Mouse (Mus musculus): ENCODE measurements around the gene Gm49339. TPM values are rescaled to one million over a fixed set of nuclear protein-coding genes. Genes with fewer than 3 reads are reported as not detected.

Gm49339 gene
- polyA plus RNA-seq, 1 experiment from 2014 or later = 0.34 TPM

DNA sequence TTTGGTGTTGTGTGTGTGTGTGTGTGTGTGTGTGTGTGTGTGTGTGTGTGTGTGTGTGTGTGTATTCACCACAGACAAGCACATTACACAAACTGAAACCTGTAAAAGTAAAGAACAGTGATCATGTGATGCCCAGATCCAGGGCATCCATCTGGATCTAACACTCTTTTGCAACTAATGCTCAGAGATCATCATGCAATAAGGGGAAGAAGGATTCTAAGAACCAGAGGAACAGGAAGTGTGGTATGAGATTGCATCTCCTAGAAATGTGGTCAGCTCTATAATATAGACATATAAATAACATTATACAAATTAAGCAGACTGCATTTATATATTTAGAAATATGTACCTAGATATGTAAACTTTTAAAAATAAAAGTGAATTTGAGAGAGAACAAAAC lies 39.6 kb downstream of the Gm49339 start:
- ATAC-seq (ENCODE audit: low read depth) = no peak
- Histone ChIP-seq H3K36me3 (ENCODE audit: control insufficient read depth, insufficient read depth, low read length) (no peaks in the 10 kb centered on the region), H3K4me3 (ENCODE audit: low read length) (no peak overlapping the region), H3K4me1 (replicated peaks; ENCODE audit: control insufficient read depth, insufficient read depth, low read length) (no peaks in the 10 kb centered on the region), H3K27ac (ENCODE audit: low read length) (no peak overlapping the region), H3K9ac (ENCODE audit: low read length) (no peak overlapping the region), H3K9me3 (ENCODE audit: control insufficient read depth, low read length) (no peaks in the 10 kb centered on the region), H3K4me2 (ENCODE audit: low read depth, low read length) (no peak overlapping the region), H3K27me3 (ENCODE audit: control insufficient read depth, insufficient read depth, low read depth, low read length) (no peaks in the 10 kb centered on the region)

DNA sequence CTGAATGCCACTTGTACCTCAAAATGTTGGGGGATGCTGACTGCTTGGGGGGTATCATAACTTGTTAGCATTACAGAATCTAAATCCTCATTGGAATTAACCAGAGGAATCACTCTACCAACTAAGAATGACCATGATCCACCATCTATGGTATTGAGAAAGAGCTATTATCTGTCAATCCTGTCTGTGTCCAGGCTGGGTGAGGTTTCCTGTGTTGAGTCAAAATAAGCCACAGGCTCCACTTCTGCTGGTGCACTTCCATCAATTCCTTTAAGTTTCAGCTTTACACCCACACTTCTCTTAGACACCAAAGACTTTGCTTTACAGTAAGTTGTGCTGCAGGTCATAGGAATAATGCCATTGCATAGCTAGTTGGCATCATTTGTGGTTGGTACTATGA lies 41.0 kb downstream of the Gm49339 start:
- no peak for ATAC-seq (ENCODE audit: low read depth)
- Histone ChIP-seq H3K4me3 (ENCODE audit: low read length) (no peak overlapping the region), H3K4me1 (replicated peaks; ENCODE audit: control insufficient read depth, insufficient read depth, low read length) (no peaks in the 10 kb centered on the region), H3K9me3 (ENCODE audit: control insufficient read depth, low read length) (no peaks in the 10 kb centered on the region), H3K36me3 (ENCODE audit: control insufficient read depth, insufficient read depth, low read length) (no peaks in the 10 kb centered on the region), H3K27me3 (ENCODE audit: control insufficient read depth, insufficient read depth, low read depth, low read length) (no peaks in the 10 kb centered on the region), H3K27ac (ENCODE audit: low read length) (no peak overlapping the region), H3K4me2 (ENCODE audit: low read depth, low read length) (no peak overlapping the region), H3K9ac (ENCODE audit: low read length) (no peak overlapping the region)

DNA sequence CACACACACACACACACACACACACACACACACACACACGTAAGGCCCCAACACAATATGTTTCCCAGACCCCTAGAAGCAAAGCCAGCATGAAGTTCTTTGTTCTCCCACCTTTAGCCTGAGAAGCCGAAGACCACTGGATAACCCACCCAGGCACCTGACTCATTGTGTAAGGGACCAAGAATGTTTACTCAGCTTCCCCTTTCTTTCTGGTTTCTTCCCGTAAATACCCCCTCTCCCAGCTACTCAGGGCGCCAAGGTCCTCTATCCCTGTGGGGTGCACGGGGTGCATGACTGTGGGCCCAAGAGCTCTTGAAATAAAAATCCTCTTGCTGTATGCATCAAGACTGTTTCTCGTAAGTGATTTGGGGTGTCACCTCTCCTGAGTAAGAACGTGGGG lies 45.7 kb downstream of the Gm49339 start:
- H3K4me1 ChIP-seq (replicated peaks; ENCODE audit: control insufficient read depth, insufficient read depth, low read length) = no peaks in the 10 kb centered on the region
- no peaks in the 10 kb centered on the region for H3K36me3 ChIP-seq (ENCODE audit: control insufficient read depth, insufficient read depth, low read length)
- no peak for ATAC-seq (ENCODE audit: low read depth)
- H3K4me3 ChIP-seq (ENCODE audit: low read length) = no peak overlapping the region
- H3K9me3 ChIP-seq (ENCODE audit: control insufficient read depth, low read length) = no peaks in the 10 kb centered on the region
- no peaks in the 10 kb centered on the region for H3K27me3 ChIP-seq (ENCODE audit: control insufficient read depth, insufficient read depth, low read depth, low read length)
- no peak overlapping the region for H3K4me2 ChIP-seq (ENCODE audit: low read depth, low read length)
- 53% methylated on average over 7 of the region's 7 CpGs for WGBS
- H3K9ac ChIP-seq (ENCODE audit: low read length) = no peak overlapping the region
- no peak overlapping the region for H3K27ac ChIP-seq (ENCODE audit: low read length)

DNA sequence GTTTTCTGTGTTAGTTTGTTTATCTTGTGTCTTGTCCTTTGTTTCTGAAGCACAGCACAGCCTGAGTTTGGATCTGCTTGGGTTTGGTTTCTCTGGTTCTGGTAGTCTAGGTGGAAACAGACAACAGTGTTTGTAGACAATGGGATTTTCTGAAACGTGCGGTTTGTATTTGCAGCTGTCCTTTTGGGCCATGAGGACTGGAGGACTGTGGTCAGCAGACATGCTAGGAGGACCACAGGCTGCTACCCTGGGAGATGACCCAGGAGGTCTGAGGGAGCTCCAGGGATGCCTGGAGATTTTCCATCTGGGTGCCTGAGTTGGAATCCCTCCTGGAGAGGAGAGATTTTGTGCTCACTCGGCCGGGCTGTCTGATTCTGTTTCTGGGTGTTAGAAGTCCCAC lies 46.2 kb downstream of the Gm49339 start:
- H3K4me2 ChIP-seq (ENCODE audit: low read depth, low read length) = no peak overlapping the region
- H3K27ac ChIP-seq (ENCODE audit: low read length) = no peak overlapping the region
- no peak overlapping the region for H3K9ac ChIP-seq (ENCODE audit: low read length)
- no peaks in the 10 kb centered on the region for H3K9me3 ChIP-seq (ENCODE audit: control insufficient read depth, low read length)
- no peak for ATAC-seq (ENCODE audit: low read depth)
- no peaks in the 10 kb centered on the region for H3K27me3 ChIP-seq (ENCODE audit: control insufficient read depth, insufficient read depth, low read depth, low read length)
- H3K36me3 ChIP-seq (ENCODE audit: control insufficient read depth, insufficient read depth, low read length) = no peaks in the 10 kb centered on the region
- 63% methylated on average over 4 of the region's 4 CpGs for whole genome bisulfite sequencing
- H3K4me3 ChIP-seq (ENCODE audit: low read length) = no peak overlapping the region
- no peaks in the 10 kb centered on the region for H3K4me1 ChIP-seq (replicated peaks; ENCODE audit: control insufficient read depth, insufficient read depth, low read length)

DNA sequence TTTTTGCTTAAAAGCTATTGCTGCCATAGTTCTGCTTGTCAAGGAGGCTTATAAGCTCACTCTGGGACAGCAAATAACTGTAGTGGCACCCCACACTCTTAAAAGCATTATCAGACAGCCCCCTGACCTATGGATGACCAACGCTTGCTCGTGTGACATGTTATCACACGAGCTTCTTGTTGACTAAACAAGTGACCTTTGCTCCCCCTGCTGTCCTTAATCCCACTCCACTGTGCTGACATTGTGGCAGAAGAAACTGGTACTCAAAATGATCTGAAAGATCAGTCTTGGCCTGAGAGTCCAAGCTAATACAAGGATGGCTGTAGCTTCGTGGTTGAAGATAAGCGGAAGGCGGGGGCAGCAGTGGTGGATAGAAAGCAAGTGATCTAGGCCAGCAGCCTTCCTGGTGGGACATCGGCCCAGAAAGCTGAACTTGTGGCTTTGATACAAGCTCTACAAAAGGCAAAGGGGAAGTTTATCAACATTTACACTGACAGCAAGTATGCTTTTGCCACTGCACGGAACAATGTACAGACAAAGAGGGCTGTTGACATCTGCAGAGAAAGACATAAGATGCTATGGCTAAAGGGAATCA lies 48.5 kb downstream of the Gm49339 start:
- Histone ChIP-seq H3K27me3 (ENCODE audit: control insufficient read depth, insufficient read depth, low read depth, low read length) (no peaks in the 10 kb centered on the region), H3K36me3 (ENCODE audit: control insufficient read depth, insufficient read depth, low read length) (no peaks in the 10 kb centered on the region), H3K9me3 (ENCODE audit: control insufficient read depth, low read length) (no peaks in the 10 kb centered on the region), H3K9ac (ENCODE audit: low read length) (no peak overlapping the region), H3K4me3 (ENCODE audit: low read length) (no peak overlapping the region), H3K27ac (ENCODE audit: low read length) (no peak overlapping the region), H3K4me2 (ENCODE audit: low read depth, low read length) (no peak overlapping the region), H3K4me1 (replicated peaks; ENCODE audit: control insufficient read depth, insufficient read depth, low read length) (no peaks in the 10 kb centered on the region)
- WGBS = 40% methylated on average over 8 of the region's 8 CpGs
- ATAC-seq (ENCODE audit: low read depth) = no peak

DNA sequence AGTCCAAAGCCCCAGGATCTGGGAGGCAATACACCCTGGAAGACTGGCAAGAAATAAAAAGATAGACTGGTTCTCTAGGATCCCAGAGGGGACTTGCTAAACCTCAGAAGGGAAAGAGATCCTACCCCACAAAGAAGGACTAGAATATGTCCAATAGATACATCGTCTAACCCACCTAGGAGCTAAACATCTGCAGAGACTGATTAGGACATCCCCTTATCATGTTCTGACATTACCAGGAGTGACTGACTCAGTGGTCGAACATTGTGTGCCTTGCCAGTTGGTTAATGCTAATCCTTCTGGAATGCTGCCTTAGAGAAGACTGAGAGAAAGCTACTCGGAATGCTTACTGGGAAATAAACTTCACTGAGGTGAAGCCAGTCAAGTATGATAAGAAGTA lies 49.1 kb downstream of the Gm49339 start:
- no peak for ATAC-seq (ENCODE audit: low read depth)
- WGBS = 56% methylated on average over 3 of the region's 3 CpGs
- no peak overlapping the region for H3K4me2 ChIP-seq (ENCODE audit: low read depth, low read length)
- H3K27ac ChIP-seq (ENCODE audit: low read length) = no peak overlapping the region
- no peaks in the 10 kb centered on the region for H3K27me3 ChIP-seq (ENCODE audit: control insufficient read depth, insufficient read depth, low read depth, low read length)
- H3K36me3 ChIP-seq (ENCODE audit: control insufficient read depth, insufficient read depth, low read length) = no peaks in the 10 kb centered on the region
- no peaks in the 10 kb centered on the region for H3K4me1 ChIP-seq (replicated peaks; ENCODE audit: control insufficient read depth, insufficient read depth, low read length)
- no peaks in the 10 kb centered on the region for H3K9me3 ChIP-seq (ENCODE audit: control insufficient read depth, low read length)
- no peak overlapping the region for H3K9ac ChIP-seq (ENCODE audit: low read length)
- no peak overlapping the region for H3K4me3 ChIP-seq (ENCODE audit: low read length)

DNA sequence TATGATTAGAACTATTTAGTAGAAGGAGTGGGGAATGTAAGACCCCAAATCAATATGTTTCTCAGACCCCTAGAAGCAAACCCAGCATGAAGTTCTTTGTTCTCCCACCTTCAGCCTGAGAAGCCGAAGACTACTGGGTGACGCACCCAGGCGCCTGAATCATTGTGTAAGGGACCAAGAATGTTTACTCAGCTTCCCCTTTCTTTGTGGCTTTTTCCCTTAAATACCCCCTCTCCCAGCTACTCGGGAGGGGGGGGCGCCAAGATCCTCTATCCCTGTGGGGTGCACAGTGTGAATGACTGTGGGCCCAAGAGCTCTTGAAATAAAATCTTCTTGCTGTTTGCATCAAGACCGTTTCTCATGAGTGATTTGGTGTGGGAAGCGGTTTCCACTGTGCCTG lies 50.4 kb downstream of the Gm49339 start:
- H3K9me3 ChIP-seq (ENCODE audit: control insufficient read depth, low read length) = no peaks in the 10 kb centered on the region
- no peak overlapping the region for H3K4me3 ChIP-seq (ENCODE audit: low read length)
- H3K27ac ChIP-seq (ENCODE audit: low read length) = no peak overlapping the region
- no peak for ATAC-seq (ENCODE audit: low read depth)
- WGBS = 76% methylated on average over 7 of the region's 7 CpGs
- no peaks in the 10 kb centered on the region for H3K36me3 ChIP-seq (ENCODE audit: control insufficient read depth, insufficient read depth, low read length)
- no peaks in the 10 kb centered on the region for H3K27me3 ChIP-seq (ENCODE audit: control insufficient read depth, insufficient read depth, low read depth, low read length)
- no peak overlapping the region for H3K9ac ChIP-seq (ENCODE audit: low read length)
- no peak overlapping the region for H3K4me2 ChIP-seq (ENCODE audit: low read depth, low read length)
- no peaks in the 10 kb centered on the region for H3K4me1 ChIP-seq (replicated peaks; ENCODE audit: control insufficient read depth, insufficient read depth, low read length)

Other genes with a start within 250 kb of the Gm49339 start
- 1.1 and 1.3 TPM in 2 replicates for gene Lilr4b, start within 50 bp of the Gm49339 start, polyA plus RNA-seq (2015; fragmentation: Nextera tagmentation; extraction: Ambion mirVana)
- 9.5 and 11.1 TPM in 2 replicates for gene Lilrb4a, start 10.3 kb downstream of the Gm49339 start, polyA plus RNA-seq (2015; fragmentation: Nextera tagmentation; extraction: Ambion mirVana)
- gene Fam162b, start 109.9 kb downstream of the Gm49339 start, polyA plus RNA-seq (2015; fragmentation: Nextera tagmentation; extraction: Ambion mirVana) = 50.3 and 55.9 TPM in 2 replicates
- 3.2 and 3.4 TPM in 2 replicates for gene Gprc6a, start 150.8 kb downstream of the Gm49339 start, polyA plus RNA-seq (2015; fragmentation: Nextera tagmentation; extraction: Ambion mirVana)
- 0.08 TPM in 1 of 2 replicates, not detected in the other for gene Rfx6, start 197.1 kb downstream of the Gm49339 start, polyA plus RNA-seq (2015; fragmentation: Nextera tagmentation; extraction: Ambion mirVana)